Mouse (Mus musculus) lung, postnatal 0 days (tissue): ENCODE data around the gene Sat2.

Source experiments
- CTCF ChIP-seq: IDR thresholded peaks from 2 replicates; pipeline ENCODE4 v1.5.1; 2016; ENCODE audit warnings: antibody characterized with exemption, mild to moderate bottlenecking
- EP300 ChIP-seq: IDR thresholded peaks from 2 replicates; pipeline ENCODE4 v1.6.1; 2016; ENCODE audit warnings: antibody characterized with exemption, mild to moderate bottlenecking, control low read depth

GRCm38 (mm10) chr11:69670786-69671725 lies 49.2 kb downstream of the Sat2 start:
- TF ChIP-seq EP300 (no peak), CTCF (peak; percentile 44)
